19 mouse cellular contexts compared by ENCODE assay signal in the genomic region with DNA sequence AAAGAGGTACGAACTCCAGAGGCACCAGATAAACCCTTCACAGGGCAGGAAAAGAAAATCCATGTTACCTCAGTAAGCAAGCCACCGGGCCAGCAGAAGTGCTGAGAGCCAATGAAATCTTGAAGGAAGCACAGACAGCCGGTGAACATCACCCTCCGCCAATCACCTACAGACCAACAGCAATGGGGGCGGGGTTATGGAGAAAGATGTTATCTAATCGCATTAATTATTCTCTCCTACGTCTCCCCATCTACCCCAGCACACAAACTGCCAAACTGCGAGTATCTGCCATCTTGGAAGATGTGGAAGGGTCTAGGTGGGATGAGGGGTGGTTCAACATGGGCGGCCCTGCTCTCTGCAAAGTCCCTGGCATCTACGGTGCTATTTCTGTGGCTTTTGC.
"Had no signal": no experiment of that assay in that cellular context is flagged by ENCODE, and none has a peak within 500 bp of the region (broad histone marks: within the 10 kb centered on the region; RNA-seq: fewer than 3 reads in every experiment).

No protein-coding gene starts in this region.

- DNase-seq: kidney, adult 2 months; kidney, postnatal 25 days; layer of hippocampus, adult 9-11 months; layer of hippocampus, postnatal 36 days; liver, embryonic 13.5 days; lung, adult 2 months; lung, postnatal 14 days; lung, postnatal 4 days; midbrain, embryonic 14.5 days; right cerebral cortex, adult 18-20 months; right cerebral cortex, postnatal 14 days; spleen, adult 18-20 months; thymus, postnatal 36 days had no signal

- H3K27me3 ChIP-seq: liver, embryonic 13.5 days; neural tube, embryonic 12.5 days; neural tube, embryonic 15.5 days; stomach, embryonic 15.5 days had no signal

- H3K4me3 ChIP-seq: layer of hippocampus, adult 2 months; left cerebral cortex, adult 2 months; liver, embryonic 13.5 days; neural tube, embryonic 12.5 days; neural tube, embryonic 15.5 days; stomach, embryonic 15.5 days had no signal

- H3K36me3 ChIP-seq: liver, embryonic 13.5 days; neural tube, embryonic 12.5 days; neural tube, embryonic 15.5 days; stomach, embryonic 15.5 days had no signal

- H3K4me1 ChIP-seq: liver, embryonic 13.5 days had no signal

- H3K27ac ChIP-seq: kidney, postnatal 0 days; layer of hippocampus, adult 2 months; left cerebral cortex, adult 2 months; liver, embryonic 13.5 days; neural tube, embryonic 12.5 days; neural tube, embryonic 15.5 days had no signal

- H3K9me3 ChIP-seq: liver, embryonic 13.5 days; neural tube, embryonic 12.5 days; neural tube, embryonic 15.5 days; stomach, embryonic 15.5 days had no signal
